Mouse (Mus musculus): ENCODE measurements around the gene Lair1.

The Lair1 gene

DNA sequence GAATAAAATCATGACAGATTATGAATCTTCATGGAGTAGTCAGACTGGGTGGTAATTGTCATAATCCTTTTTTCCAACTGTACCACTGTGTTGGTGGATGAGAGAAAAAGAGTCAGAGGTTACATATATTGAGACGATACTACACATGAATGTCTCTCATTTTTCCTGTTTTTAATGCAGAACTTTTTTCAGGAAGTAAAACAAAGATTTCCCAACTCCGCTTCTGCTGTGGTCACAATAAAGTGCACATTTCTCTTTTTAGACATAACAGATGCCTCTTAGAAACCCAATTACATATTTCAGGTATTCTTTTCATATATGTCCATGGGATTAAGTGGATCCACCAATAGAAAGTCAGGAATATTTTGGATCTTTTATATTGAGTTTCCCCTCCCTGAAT, 101.0 kb downstream of the Lair1 start:
- DNase-seq: no peak

- no peak for DNase-seq
These were observed 105.6 kb downstream of the Lair1 start for GRCm38 (mm10) chr7:3957387-3957786.

Data from cerebellum, adult 11 months (tissue).